Mouse (Mus musculus): ENCODE results near the gene Ackr4. TPM values are rescaled to one million over a fixed set of nuclear protein-coding genes. Genes with fewer than 3 reads are reported as not detected.

Gene Ackr4
- polyA plus RNA-seq, 1 experiment from 2014 or later = 0.50 TPM

DNA sequence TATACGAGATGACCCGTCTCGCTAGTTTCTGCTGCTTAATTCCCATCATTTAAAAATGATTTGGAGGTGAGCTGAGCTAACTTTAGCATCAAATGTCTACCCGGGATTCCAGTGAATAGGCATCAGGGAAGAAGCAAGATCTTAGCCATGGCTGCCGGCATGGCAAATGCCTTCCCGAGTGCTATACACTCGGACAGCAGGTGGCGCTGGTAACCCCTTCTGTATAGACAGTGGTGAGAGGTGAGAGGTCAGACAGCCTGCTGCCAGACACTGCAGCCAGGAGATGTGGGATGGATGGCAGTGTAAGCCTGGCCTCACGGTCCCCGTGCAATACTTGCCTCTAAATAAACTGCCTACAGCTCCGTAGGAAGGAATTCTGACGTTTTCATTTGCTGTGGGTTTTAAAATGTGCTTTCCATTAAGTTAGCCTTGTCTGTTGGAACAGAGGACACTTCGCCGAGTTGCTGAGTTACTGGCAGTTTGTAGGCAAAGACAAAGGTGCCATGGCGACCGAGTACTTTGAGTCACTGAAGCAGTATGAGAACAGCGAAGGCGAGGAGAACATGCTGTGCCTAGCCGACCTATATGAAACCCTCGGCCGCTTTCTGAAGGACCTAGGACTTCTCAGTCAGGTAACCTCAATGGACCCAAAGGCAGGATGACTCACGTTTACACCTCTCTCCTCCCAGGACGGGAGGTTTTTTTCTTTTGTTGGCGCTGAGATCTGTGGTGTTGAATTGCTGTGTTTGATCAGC lies 91.3 kb downstream of the Ackr4 start:
- Histone ChIP-seq H3K9ac (replicated peaks) (no peak overlapping the region), H3K27ac (replicated peaks) (no peak overlapping the region), H3K4me1 (no peaks in the 10 kb centered on the region), H3K27me3 (no peaks in the 10 kb centered on the region), H3K4me2 (replicated peaks) (no peak overlapping the region), H3K36me3 (no peaks in the 10 kb centered on the region), H3K4me3 (no peak overlapping the region), H3K9me3 (no peaks in the 10 kb centered on the region)
- no peak for ATAC-seq (replicated peaks)
- 53% methylated on average over 24 of the region's 24 CpGs for WGBS

DNA sequence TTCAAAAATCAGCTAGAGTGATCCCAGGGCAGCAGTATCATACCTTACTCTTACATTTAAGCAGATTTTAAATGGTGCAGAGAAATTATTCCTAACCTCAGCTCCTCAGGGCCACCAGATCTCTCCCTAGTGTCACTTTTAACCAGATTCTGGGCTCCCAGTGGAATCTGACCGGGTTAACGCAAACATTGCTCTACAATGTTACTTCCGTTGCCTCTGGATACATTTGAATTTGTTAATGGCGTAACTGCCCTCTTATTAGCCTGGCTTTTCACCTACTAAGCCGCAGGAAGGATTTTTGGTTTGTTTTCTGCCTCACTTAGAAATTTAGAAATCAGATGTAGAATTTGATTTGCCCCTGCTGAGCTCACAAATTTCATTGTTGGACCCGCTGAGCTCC lies 92.0 kb downstream of the Ackr4 start:
- WGBS = 77% methylated on average over 6 of the region's 6 CpGs
- ATAC-seq (replicated peaks) = no peak

GRCm38 (mm10) chr9:104034231-104034630 lies 92.5 kb downstream of the Ackr4 start:
- no peak overlapping the region for H3K9ac ChIP-seq (replicated peaks)
- no peak overlapping the region for H3K27ac ChIP-seq (replicated peaks)
- H3K4me3 ChIP-seq = no peak overlapping the region
- no peak overlapping the region for H3K4me2 ChIP-seq (replicated peaks)
- 85% methylated on average over 8 of the region's 8 CpGs for WGBS
- H3K4me1 ChIP-seq = no peaks in the 10 kb centered on the region
- no peaks in the 10 kb centered on the region for H3K9me3 ChIP-seq
- no peaks in the 10 kb centered on the region for H3K36me3 ChIP-seq
- no peak for ATAC-seq (replicated peaks)
- H3K27me3 ChIP-seq = no peaks in the 10 kb centered on the region

More for the DNA sequence above, 92.0 kb downstream of the Ackr4 start:
- Histone ChIP-seq H3K36me3 (no peaks in the 10 kb centered on the region), H3K4me3 (no peak overlapping the region), H3K9ac (replicated peaks) (no peak overlapping the region), H3K27ac (replicated peaks) (no peak overlapping the region), H3K27me3 (no peaks in the 10 kb centered on the region), H3K9me3 (no peaks in the 10 kb centered on the region), H3K4me1 (no peaks in the 10 kb centered on the region), H3K4me2 (replicated peaks) (no peak overlapping the region)

Other genes starting within 250 kb of the Ackr4 start
- gene Nphp3, start 124.4 kb downstream of the Ackr4 start, polyA plus RNA-seq (2015; fragmentation: Nextera tagmentation; extraction: Ambion mirVana) = 2.4 and 2.8 TPM in 2 replicates
- gene Gm28305, start 86.3 kb downstream of the Ackr4 start, polyA plus RNA-seq (2015; fragmentation: Nextera tagmentation; extraction: Ambion mirVana) = not detected in 2 replicates
- gene Uba5, start 63.8 kb downstream of the Ackr4 start, polyA plus RNA-seq (2015; fragmentation: Nextera tagmentation; extraction: Ambion mirVana) = 64.5 and 68.8 TPM in 2 replicates
- gene Acad11, start 63.6 kb downstream of the Ackr4 start, polyA plus RNA-seq (2015; fragmentation: Nextera tagmentation; extraction: Ambion mirVana) = 5.4 and 6.2 TPM in 2 replicates
- 16.7 and 22.7 TPM in 2 replicates for gene Dnajc13, start 136.0 kb upstream of the Ackr4 start, polyA plus RNA-seq (2015; fragmentation: Nextera tagmentation; extraction: Ambion mirVana)
- 0.06 and 0.14 TPM in 2 replicates for gene Acpp, start 210.8 kb upstream of the Ackr4 start, polyA plus RNA-seq (2015; fragmentation: Nextera tagmentation; extraction: Ambion mirVana)